Mouse (Mus musculus) gastrocnemius, postnatal 14 days (tissue): Measurements from ENCODE around the gene 6430571L13Rik. TPM values are rescaled to one million over a fixed set of nuclear protein-coding genes. Genes with fewer than 3 reads are reported as not detected.

Source experiments
- DNase-seq: peaks from one replicate; pipeline ENCODE4 v3.0.0; 2021; ENCODE audit warnings: mixed read lengths
- intact Hi-C: fragments of 180-260 bp; cut with DNase I; formaldehyde crosslinking; loops from one replicate; pipeline ENCODE4 v1.15.1; 2025; ENCODE audit warnings: low total_unique reads
- total RNA-seq, 2 experiments: library from RNA; stranded (reverse); gene quantifications; 2 replicates each; pipeline ENCODE4 v1.2.3; 2021

6430571L13Rik gene
- total RNA-seq, 2 experiments from 2014 or later: 41.9 to 49.8 TPM

DNA sequence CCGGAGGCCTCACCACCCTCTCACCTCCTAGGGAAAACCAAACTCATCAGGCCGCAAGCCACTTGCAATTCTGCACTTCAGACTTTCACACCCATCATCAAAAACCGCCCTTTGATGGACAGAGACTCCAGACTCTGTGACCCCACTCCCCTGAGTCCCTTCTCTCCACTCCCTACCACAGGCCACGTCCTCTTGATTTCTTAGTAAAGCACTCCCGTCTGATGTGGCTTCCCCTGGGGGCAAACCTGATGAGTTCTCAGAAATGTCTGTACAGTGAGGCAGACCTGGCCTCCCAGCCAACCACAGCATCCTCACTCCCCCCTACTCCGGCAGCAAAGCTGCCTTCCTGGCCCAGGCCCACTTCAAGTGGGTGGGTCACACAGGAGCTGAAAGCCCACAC is 6.0 kb upstream of the 6430571L13Rik start:
- intact Hi-C loops: loop anchor here (2.0 kb wide), 1 partner anchor 42 kb away; no protein-coding TSS in a partner anchor
- DNase-seq: no peak

DNA sequence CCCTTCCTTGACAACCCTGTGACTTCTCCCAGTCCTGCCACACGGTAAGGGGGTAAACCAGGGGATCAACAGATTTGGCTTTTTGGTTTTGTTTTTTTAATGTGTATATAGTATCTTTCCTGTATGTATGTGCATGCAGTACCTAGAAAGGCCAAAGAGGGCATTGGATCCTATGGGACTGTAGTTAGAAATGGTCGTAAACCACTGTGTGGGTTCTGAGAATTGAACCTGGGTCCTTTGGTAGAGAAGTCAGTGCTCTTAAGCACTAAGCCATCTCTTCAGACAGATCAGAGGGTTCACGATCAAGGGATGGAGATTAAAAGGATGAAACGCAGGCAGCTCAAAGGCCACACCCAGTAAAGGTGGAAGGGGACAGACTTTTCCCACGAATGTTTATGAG is 5.4 kb upstream of the 6430571L13Rik start:
- intact Hi-C loops: loop anchor here (2.0 kb wide), 1 partner anchor 42 kb away; no protein-coding TSS in a partner anchor
- no peak for DNase-seq

GRCm38 (mm10) chr9:107335909-107336308 is 4.5 kb upstream of the 6430571L13Rik start:
- peak; percentile 64 for DNase-seq
- intact Hi-C loops: loop anchor here (2.0 kb wide), 1 partner anchor 43 kb away; no protein-coding TSS in a partner anchor

DNA sequence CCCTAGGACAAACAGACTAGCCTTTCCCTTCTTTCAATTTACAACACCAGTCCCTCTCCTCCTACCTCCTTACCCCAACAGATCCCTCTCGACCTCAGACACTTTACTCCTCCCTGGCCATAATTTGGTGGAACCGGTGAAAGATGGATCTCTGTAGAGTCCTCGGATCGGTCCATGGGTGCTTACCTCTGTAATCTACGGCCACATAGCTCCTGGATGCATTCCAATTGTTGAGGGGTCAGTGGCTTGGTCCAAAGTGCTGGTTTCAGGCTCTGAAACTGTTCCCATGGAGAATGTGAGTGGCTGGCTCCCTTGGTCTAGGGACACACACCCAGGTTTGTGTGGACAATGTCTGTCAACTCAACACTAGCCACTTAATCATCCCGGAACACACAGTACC is 4.0 kb upstream of the 6430571L13Rik start:
- no peak for DNase-seq
- intact Hi-C loops: no loop called here

DNA sequence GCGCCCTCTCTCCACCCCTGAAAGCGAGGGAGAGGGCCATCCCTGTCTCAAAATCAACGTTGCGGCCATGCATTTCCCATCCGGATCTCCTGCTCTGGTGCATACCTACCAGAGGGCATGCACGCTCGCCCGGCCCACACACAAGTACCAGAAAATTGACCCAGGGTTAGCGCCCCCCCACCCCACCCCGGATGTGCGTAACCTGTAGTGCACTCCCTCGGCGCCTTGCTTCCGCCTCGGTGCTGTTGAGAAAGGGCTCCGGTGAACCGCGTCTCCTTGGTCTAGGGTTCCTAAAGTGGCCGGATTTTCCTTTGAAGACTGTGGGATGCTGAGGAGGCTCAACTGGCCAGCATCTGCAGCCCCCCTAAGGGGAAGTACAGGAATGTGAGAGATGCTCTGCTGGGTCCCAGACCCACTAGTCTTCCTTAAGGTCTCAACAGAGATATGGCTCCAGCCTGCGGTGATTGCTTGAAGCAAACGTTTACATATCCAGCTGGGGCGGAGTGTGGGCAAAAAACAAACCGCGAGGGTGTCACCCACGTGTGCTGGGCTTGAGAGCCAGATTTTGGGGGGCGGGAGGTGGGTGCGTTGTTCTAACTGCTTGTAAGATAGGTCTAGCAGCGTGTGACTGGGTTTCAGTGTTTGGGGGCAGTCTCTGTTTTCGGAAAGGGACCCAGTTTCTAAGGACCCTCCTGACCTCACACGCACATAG is 2.1 kb upstream of the 6430571L13Rik start, which contains the start of gene Hemk1:
Gene Hemk1 (minus strand): TSS at position 179 of the 712 bp plus-strand sequence.
- intact Hi-C loops: no loop called here
- DNase-seq: peak; percentile 83

DNA sequence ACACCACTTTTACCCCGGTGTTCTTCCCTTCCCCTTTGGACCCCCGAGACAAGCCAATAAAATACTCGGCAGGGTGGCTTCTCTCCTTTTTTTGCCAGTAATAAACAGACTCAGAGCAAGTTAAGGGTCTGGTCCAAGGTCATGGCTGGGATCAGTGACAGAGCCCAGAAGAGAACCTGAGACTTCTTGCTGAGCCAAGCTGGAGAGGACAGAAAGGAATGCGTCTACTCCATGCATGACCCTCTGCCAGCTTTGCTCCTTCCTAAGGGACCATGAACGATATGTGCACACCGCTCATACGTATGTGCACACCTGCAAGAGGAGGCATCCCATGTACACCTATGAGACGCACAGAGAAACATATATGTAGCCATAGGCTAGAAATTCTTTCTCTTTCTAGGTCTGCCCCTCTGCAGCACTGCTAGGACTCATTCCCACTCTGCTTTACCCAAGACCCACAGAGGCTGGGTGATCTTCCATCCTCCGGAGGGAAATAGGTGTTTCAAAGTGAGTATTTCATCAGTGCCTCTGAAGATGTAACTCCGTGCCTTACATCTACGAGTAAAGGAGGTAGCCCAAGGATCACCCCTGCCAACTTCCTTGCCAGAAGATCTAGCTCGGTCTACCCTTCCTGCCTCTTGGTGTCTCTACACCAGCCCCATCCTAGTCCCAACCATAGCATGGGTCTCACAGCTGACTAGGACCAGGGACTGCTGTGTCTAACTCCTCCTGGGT is 676 bp downstream of the 6430571L13Rik start:
- DNase-seq: peak; percentile 32
- intact Hi-C loops: no loop called here

- DNase-seq: no peak
- intact Hi-C loops: no loop called here
These were observed 1.9 kb downstream of the 6430571L13Rik start for GRCm38 (mm10) chr9:107342201-107342709.

DNA sequence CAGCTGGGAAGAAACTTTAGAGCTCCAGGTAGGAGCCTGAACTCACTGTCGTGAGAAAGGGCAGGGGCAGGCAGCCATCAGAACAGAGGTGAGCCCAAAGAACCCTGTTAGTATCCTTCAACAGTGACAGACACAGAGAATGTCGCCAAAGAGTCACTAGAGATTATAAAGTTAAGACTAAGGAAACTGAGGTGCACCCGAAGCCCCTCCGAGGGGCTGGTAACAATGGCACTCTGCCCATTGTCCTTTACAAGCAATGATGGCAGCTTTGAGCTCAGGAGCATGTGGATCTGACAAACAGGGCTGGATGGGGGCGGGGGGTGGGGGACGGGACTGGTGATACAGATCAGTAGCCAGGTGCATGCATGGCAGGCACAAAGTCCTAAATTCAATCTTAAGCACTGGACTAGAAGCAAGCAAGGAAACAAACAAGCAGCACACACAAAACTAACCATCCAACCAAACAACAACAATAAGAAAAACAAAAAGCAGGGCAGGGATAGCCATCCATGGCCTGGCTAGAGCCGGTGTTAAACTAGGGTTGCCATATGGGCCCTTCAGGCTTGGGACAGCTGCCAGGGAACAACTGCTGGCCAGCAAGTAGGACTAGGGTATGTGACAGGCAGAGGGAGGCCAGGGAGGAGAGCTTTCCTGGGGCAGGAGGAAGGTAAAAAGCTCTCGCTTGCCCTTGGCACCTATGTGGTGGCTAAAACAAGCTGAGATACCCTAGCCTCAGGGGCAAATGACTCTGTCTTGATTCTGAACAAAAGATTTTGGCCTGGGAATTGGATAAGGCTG is 2.9 kb downstream of the 6430571L13Rik start:
- intact Hi-C loops: no loop called here
- peak; percentile 59 for DNase-seq

- no peak for DNase-seq
- intact Hi-C loops: no loop called here
These were observed 3.6 kb downstream of the 6430571L13Rik start for GRCm38 (mm10) chr9:107344027-107344426.

DNA sequence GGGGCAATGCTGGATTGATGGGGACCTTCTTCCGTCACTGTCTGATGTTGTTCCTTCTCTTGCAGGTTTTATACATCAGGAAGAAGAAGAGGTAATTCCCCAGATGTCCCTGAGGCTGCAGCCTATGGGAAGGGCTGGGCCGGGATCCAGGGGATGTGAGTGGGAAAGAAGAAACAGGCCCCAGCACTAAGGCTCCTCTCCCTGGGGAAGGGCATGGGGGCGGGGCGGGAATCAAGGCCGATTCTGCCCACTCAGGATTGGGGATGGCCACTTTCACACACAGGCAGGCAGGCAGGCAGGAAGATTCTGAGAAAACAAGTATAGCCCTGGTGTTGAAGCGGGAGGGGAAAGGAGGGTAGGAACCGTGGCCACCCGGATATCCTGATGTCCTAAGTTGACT is 5.7 kb downstream of the 6430571L13Rik start:
- no peak for DNase-seq
- intact Hi-C loops: no loop called here

DNA sequence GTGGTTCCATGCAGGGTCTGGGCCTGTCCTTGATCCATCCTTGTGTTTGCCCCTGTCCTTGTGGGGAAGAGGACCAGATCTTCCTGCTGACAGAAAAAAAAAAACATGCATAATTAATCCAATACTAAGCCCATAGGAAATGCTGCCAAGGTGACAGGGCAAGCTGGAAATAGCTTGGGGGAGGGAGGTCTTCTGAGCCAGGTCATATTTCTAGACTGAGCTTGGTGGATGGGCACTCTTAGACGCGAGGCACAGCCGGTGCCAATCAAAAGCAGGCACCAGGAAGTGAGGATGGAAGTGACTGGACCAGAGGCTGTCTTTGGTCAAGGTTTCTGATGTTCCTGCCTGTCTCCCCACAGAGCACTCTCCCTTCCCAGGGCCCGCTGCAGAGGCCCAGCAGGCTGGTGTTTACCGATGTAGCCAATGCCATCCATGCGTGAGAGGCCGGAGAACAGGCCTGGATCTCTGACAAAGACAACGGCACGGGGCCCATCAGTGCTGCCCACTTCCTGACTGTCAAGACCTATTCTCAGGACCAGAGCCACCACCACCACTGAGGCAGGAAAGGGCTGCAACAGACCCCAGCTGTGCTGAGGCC is 7.3 kb downstream of the 6430571L13Rik start:
- intact Hi-C loops: no loop called here
- DNase-seq: no peak

- no peak for DNase-seq
These were observed 8.9 kb downstream of the 6430571L13Rik start for GRCm38 (mm10) chr9:107349321-107349720.

GRCm38 (mm10) chr9:107354826-107355225 is 14.4 kb downstream of the 6430571L13Rik start:
- intact Hi-C loops: loop anchor here (5.0 kb wide), 1 partner anchor 63 kb away; no protein-coding TSS in a partner anchor
- no peak for DNase-seq

More at GRCm38 (mm10) chr9:107349321-107349720, 8.9 kb downstream of the 6430571L13Rik start:
- intact Hi-C loops: no loop called here

DNA sequence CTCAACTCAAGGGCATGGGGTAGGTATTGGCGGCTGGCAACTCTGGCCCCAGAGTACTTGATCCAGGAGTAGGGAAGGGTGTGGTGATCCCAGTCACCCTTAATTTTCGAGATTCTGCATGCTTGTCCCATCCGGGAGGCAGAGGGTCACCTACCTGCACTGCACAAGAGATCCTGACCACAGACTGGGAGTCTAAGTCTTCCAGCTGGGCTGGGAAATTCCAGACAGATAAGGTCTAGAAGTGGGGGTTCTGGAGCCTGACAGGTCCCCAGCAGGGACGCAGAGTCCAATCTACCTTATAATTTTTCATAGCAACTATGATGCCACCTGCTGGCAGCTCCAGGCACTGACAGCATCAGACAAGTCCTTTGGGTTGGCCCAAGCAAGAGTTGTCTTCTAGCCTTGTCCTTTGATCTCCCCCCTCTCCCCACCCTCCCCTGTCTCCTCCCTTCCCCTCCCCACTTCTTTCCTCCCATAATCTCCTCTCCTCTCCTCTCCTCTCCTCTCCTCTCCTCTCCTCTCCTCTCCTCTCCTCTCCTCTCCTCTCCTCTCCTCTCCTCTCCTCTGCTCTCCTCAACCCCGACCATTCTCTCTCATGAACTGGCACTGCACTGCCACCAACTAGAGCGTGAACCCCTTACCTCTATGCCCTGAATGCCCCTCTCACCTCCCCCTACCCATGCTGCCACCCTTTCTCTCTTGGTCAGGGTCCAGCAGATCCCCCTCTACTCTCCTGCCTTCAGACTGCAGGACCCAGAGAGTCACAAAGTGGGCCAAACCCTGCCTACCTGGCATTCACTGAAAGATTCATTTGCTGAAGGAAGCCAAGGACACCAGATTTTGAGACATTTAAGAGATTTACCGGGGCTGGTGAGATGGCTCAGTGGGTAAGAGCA is 15.7 kb downstream of the 6430571L13Rik start:
- intact Hi-C loops: loop anchor here (5.0 kb wide), 1 partner anchor 64 kb away; no protein-coding TSS in a partner anchor
- DNase-seq: peak; percentile 58

GRCm38 (mm10) chr9:107357651-107358050 is 17.2 kb downstream of the 6430571L13Rik start:
- intact Hi-C loops: loop anchor here (5.0 kb wide), 1 partner anchor 65 kb away; no protein-coding TSS in a partner anchor
- peak; percentile 76 for DNase-seq

DNA sequence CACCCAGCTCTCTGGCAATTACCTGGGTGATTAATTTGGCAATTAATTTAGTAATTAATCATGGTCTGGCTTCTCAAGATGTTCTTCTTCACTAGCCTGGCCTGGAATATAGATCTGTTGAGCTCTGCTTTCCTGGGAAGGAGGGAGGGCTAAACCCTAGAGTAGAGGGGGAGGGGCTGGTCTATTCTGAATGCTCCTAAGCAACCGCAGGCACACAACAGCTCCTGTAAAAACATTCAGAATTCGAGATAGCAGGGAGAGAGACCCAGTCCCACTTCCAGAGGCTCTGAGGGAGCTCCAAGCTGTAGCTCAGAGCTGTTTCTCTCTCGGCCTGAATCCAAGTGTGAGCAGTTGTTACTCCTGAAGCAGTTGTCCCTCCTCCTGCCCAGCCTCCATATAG is 20.6 kb downstream of the 6430571L13Rik start:
- intact Hi-C loops: no loop called here
- DNase-seq: no peak

GRCm38 (mm10) chr9:107366644-107367043 is 26.2 kb downstream of the 6430571L13Rik start:
- intact Hi-C loops: loop anchor here (2.0 to 5.0 kb wide), 2 partner anchors 96 to 146 kb away; no protein-coding TSS in a partner anchor
- DNase-seq: peak; percentile 42

GRCm38 (mm10) chr9:107368302-107368701 is 27.9 kb downstream of the 6430571L13Rik start:
- no peak for DNase-seq
- intact Hi-C loops: loop anchor here (5.0 kb wide), 1 partner anchor 94 kb away; no protein-coding TSS in a partner anchor
